Mouse (Mus musculus): ENCODE measurements around the gene Wiz. TPM values are rescaled to one million over a fixed set of nuclear protein-coding genes. Genes with fewer than 3 reads are reported as not detected.

Gene Wiz
- polyA plus RNA-seq, 1 experiment from 2014 or later, result 17.5 TPM

DNA sequence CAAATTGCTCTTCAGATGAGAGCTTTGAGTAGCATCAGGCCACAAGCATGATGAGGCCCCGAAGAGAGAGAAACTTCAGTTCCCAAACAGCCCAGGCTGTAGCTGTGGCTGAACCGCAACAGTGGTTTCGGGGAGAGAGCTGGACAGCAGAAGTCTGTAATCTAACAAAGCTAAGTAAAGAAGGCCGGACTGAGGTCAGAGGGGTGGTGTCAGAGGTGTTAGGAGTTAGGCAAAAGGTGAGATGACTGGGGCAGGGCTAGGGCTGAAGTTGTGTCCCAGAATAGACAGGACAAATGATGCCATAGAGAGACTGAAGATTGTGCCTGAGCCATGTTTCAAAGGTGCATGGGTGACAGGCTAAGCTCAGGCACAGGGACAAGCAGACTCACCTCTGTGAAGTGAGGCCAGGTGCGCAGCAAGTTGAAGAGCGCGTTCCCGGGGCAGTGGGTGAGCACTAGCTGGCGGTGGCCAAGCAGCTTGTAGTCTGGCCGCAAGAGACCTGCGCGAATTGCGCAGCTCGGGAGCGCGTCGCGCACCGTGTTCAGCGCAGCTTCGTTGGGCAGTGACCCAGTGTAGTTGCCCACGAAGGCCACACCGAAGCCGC is 26.3 kb upstream of the Wiz start:
- no peak overlapping the region for H3K4me3 ChIP-seq (ENCODE audit: low read length)
- no peaks in the 10 kb centered on the region for H3K9me3 ChIP-seq (ENCODE audit: control insufficient read depth, low read length)
- WGBS, result 31% methylated on average over 24 of the region's 24 CpGs
- peaks cover 15% of the 10 kb centered on the region for H3K27me3 ChIP-seq (replicated peaks; ENCODE audit: control insufficient read depth, insufficient read depth, low read length)
- no peak overlapping the region for H3K9ac ChIP-seq (ENCODE audit: low read depth, low read length)
- no peaks in the 10 kb centered on the region for H3K36me3 ChIP-seq (ENCODE audit: control insufficient read depth, insufficient read depth, low read length)
- ATAC-seq, result no peak
- H3K27ac ChIP-seq (ENCODE audit: low read length), result no peak overlapping the region
- H3K4me1 ChIP-seq (ENCODE audit: control insufficient read depth, insufficient read depth, low read length), result no peaks in the 10 kb centered on the region
- H3K4me2 ChIP-seq (ENCODE audit: low read depth, low read length), result no peak overlapping the region

DNA sequence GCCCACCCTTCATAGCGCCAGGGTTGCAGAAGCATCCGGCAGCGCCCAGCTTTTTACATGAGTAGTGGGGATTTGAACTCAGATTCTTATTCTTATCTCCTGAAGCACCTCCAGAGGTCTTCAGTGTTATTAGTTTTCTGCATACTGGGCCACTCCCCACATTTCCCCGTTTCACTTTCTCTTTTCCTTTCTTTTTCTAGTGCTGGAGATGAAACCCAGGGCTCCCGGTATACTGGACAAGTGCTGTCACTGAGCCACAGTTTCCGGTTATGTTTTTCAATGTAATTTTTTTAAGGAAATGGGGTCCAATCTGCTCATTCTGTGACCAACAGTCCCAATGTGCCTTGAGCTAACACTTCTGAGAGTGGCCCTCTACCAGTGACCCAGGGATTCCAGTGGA is 22.7 kb upstream of the Wiz start:
- H3K9me3 ChIP-seq (ENCODE audit: control insufficient read depth, low read length), result no peaks in the 10 kb centered on the region
- no peak for ATAC-seq
- no peak overlapping the region for H3K4me3 ChIP-seq (ENCODE audit: low read length)
- no peaks in the 10 kb centered on the region for H3K4me1 ChIP-seq (ENCODE audit: control insufficient read depth, insufficient read depth, low read length)
- 81% methylated on average over 6 of the region's 6 CpGs for WGBS
- peaks cover 15% of the 10 kb centered on the region for H3K27me3 ChIP-seq (replicated peaks; ENCODE audit: control insufficient read depth, insufficient read depth, low read length)
- H3K36me3 ChIP-seq (ENCODE audit: control insufficient read depth, insufficient read depth, low read length), result no peaks in the 10 kb centered on the region
- H3K27ac ChIP-seq (ENCODE audit: low read length), result no peak overlapping the region
- H3K9ac ChIP-seq (ENCODE audit: low read depth, low read length), result no peak overlapping the region
- no peak overlapping the region for H3K4me2 ChIP-seq (ENCODE audit: low read depth, low read length)

DNA sequence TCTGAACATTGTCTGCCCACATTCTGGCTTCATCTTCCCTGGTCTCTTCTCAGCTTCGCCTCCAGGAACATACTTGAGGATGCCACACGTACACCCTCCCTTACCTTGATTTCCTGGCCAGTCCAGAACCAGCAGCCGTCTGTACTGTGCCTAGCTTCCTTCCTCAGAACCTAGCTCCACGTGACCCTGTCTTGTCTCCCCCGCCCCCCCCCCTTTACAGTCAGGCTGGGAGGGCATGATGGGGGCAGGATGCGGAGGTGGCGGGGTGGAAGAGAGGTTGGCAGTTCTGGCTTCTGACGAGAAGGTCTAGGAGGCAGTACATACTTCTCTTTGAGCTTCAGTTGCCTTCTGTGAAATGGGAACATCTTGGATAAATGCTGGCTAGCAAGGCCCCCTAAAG is 14.2 kb upstream of the Wiz start, which contains the start of gene Rasal3:
Rasal3 (minus strand) TSS at position 167 of the 400 bp plus-strand sequence.
- WGBS, result 72% methylated on average over 8 of the region's 8 CpGs
- H3K36me3 ChIP-seq (ENCODE audit: control insufficient read depth, insufficient read depth, low read length), result no peaks in the 10 kb centered on the region
- 0 out of 2 replicates have a peak within 1 kb of the TSS, but pooled peaks have one; percentile 8 for H3K9ac ChIP-seq (ENCODE audit: low read depth, low read length)
- no peak within 1 kb of the TSS for H3K27ac ChIP-seq (ENCODE audit: low read length)
- H3K4me2 ChIP-seq (ENCODE audit: low read depth, low read length), result no peak within 1 kb of the TSS
- no peaks in the 10 kb centered on the region for H3K4me1 ChIP-seq (ENCODE audit: control insufficient read depth, insufficient read depth, low read length)
- ATAC-seq, result no peak
- H3K9me3 ChIP-seq (ENCODE audit: control insufficient read depth, low read length), result no peaks in the 10 kb centered on the region
- H3K4me3 ChIP-seq (ENCODE audit: low read length), result peak within 1 kb of the TSS; percentile 14; the same call in 1 of the 2 replicates
- no peaks in the 10 kb centered on the region; the same call in 1 of the 2 replicates for H3K27me3 ChIP-seq (replicated peaks; ENCODE audit: control insufficient read depth, insufficient read depth, low read length)

DNA sequence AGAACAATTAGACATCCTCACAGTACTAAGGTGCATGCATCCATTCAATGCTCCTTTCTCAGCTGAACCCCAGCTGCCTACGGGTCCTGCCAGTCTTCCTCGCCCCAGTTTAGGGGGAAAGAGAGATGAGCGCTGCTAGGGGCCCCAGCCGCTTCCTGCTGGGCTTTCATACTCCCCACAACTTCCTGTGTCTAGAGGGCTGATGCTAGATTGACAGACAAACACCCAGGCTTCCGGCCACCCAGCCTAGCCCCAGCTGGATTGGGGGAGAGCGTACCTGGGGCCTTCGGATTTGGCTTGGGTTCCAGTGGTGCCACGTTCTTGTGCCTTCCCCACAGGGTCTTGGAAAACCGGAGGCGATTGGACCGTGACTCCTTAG is 13.5 kb upstream of the Wiz start:
- no peaks in the 10 kb centered on the region for H3K4me1 ChIP-seq (ENCODE audit: control insufficient read depth, insufficient read depth, low read length)
- H3K4me2 ChIP-seq (ENCODE audit: low read depth, low read length), result no peak overlapping the region
- H3K36me3 ChIP-seq (ENCODE audit: control insufficient read depth, insufficient read depth, low read length), result no peaks in the 10 kb centered on the region
- no peak for ATAC-seq
- H3K9ac ChIP-seq (ENCODE audit: low read depth, low read length), result 0 out of 2 replicates have a peak overlapping the region, but pooled peaks have one; percentile 8
- no peak overlapping the region for H3K27ac ChIP-seq (ENCODE audit: low read length)
- H3K9me3 ChIP-seq (ENCODE audit: control insufficient read depth, low read length), result no peaks in the 10 kb centered on the region
- peak overlapping the region; percentile 14; the same call in 1 of the 2 replicates for H3K4me3 ChIP-seq (ENCODE audit: low read length)
- H3K27me3 ChIP-seq (replicated peaks; ENCODE audit: control insufficient read depth, insufficient read depth, low read length), result peaks cover 5% of the 10 kb centered on the region
- 65% methylated on average over 11 of the region's 11 CpGs for WGBS

DNA sequence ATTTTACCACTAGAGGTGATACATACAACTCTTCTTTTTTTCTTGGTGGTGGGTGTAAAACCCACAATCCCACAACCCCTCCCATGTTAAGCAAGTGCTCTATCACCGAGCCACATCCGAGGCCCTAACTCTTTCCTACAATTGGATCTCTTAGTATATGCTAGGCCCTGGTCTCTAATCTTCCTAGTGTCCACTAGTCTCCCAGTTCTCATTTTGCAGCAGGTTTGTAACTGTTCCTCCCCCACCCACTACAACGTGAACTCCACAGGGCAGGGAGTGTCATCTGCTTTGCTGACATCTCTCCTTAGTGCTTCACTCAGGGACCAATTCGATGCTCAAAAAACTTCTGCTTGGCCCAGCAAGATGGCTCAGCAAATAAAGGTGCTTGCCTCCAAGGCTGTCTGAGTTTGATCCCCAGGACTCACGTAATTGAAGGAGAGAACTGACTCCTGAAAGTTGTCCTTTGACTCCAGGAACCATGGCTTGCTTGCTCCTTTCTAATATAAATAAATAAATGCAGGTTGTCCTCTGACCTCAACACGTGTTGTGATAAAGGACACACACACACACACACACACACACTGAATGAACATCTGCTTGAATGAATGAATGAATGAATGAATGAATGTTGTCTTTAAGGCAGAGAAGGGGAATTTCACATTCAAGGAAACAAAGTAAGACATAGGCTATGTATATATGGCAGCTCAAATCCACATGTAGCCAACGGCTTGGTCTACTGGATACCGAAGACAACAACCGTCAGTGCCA is 13.0 kb upstream of the Wiz start:
- no peaks in the 10 kb centered on the region for H3K4me1 ChIP-seq (ENCODE audit: control insufficient read depth, insufficient read depth, low read length)

DNA sequence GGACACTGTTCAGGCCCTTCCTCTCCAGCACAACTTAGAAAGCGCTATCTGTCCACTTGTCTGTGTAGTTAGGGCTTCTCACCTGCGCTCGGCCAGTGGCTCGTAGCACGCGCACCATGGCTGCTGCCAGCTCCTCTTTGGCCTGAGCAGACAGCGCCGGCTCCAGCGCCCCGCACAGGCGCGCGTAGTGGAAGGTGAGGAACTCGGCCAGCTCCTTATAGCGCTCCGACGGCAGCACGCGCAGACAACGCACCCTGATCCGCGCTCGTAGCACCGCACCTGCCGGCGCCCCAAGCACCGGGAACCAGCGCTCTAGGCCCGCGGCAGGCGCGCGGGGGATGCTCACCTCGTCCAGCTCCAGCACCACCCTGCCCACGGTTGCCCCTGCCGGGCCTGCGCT is 7.0 kb upstream of the Wiz start:
- Histone ChIP-seq H3K9ac (ENCODE audit: low read depth, low read length) (no peak overlapping the region), H3K27me3 (replicated peaks; ENCODE audit: control insufficient read depth, insufficient read depth, low read length) (peaks cover 54% of the 10 kb centered on the region), H3K4me3 (ENCODE audit: low read length) (peak overlapping the region; percentile 6; the same call in 1 of the 2 replicates), H3K36me3 (ENCODE audit: control insufficient read depth, insufficient read depth, low read length) (no peaks in the 10 kb centered on the region), H3K4me2 (ENCODE audit: low read depth, low read length) (peak overlapping the region; percentile 23; the same call in 1 of the 2 replicates), H3K9me3 (ENCODE audit: control insufficient read depth, low read length) (no peaks in the 10 kb centered on the region), H3K4me1 (ENCODE audit: control insufficient read depth, insufficient read depth, low read length) (peaks cover 6% of the 10 kb centered on the region), H3K27ac (ENCODE audit: low read length) (no peak overlapping the region)
- WGBS, result 2% methylated on average over 36 of the region's 37 CpGs
- no peak for ATAC-seq

More for the DNA sequence above, 13.0 kb upstream of the Wiz start:
- Histone ChIP-seq H3K27ac (ENCODE audit: low read length) (no peak overlapping the region), H3K9ac (ENCODE audit: low read depth, low read length) (no peak overlapping the region), H3K4me2 (ENCODE audit: low read depth, low read length) (no peak overlapping the region), H3K27me3 (replicated peaks; ENCODE audit: control insufficient read depth, insufficient read depth, low read length) (peaks cover 11% of the 10 kb centered on the region), H3K9me3 (ENCODE audit: control insufficient read depth, low read length) (no peaks in the 10 kb centered on the region), H3K36me3 (ENCODE audit: control insufficient read depth, insufficient read depth, low read length) (no peaks in the 10 kb centered on the region), H3K4me3 (ENCODE audit: low read length) (no peak overlapping the region)
- WGBS, result 79% methylated on average over 9 of the region's 9 CpGs
- ATAC-seq, result no peak

DNA sequence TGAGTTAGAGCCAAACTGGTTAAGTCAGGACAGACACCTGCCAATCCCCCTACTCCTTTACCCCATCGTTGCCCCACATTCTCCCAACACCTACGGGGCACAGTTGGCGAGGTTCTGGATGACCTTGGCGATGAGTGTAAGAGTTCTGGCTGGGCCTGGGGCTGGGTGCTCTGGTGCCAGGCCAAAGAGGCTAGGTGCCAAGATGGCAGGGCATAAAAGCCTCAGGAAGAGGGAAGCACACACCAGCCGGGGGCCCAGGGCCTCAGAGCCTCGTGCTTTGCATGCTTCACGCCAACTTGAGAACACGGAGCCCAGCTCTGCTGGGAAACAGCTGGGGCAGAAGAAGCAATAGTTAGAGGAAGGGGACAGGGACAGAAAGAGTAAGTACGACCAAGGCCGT is 4.7 kb upstream of the Wiz start:
- no peak overlapping the region for H3K27ac ChIP-seq (ENCODE audit: low read length)
- ATAC-seq, result no peak
- H3K27me3 ChIP-seq (replicated peaks; ENCODE audit: control insufficient read depth, insufficient read depth, low read length), result peaks cover 59% of the 10 kb centered on the region
- H3K4me1 ChIP-seq (ENCODE audit: control insufficient read depth, insufficient read depth, low read length), result peaks cover 6% of the 10 kb centered on the region
- 87% methylated on average over 10 of the region's 10 CpGs for WGBS
- H3K4me3 ChIP-seq (ENCODE audit: low read length), result no peak overlapping the region
- H3K9me3 ChIP-seq (ENCODE audit: control insufficient read depth, low read length), result no peaks in the 10 kb centered on the region
- no peak overlapping the region for H3K9ac ChIP-seq (ENCODE audit: low read depth, low read length)
- no peaks in the 10 kb centered on the region for H3K36me3 ChIP-seq (ENCODE audit: control insufficient read depth, insufficient read depth, low read length)
- H3K4me2 ChIP-seq (ENCODE audit: low read depth, low read length), result no peak overlapping the region

DNA sequence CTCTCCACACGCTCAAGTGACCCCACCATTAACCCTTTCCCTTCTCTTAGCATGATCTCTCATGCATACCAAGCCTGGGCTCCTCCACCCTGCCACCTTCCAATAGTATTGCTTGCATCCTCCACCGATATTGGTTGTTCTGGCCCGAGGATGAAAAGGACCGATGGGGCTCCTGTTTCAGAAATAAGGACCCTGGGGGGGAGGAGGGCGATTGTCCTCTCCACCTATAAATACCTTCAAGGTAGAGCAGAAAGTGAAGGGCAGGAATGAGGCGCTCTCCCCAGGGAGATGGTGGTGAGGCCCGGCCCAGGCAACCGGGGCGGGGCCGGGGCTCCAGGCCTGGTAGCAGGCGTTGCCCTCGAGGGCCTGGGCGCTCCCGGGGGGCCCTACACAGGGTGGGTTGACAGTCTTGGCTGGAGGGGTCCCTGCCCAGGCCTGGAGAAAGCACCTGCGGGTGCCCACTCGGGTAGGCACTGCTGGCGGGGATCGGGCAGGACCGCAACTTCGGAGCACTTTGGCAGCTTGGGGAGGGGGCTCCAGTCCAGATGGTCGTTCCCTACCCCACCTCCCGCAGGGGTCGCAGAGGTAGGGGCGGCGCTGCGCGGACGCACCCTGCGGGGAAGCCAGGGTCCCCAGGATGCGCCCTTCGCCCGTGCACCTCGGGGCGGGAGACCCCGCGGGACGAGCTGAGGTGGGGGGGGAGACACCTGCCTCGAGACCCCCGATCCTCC is 704 bp downstream of the Wiz start:
- Histone ChIP-seq H3K27ac (ENCODE audit: low read length) (peak overlapping the region; percentile 81), H3K9ac (ENCODE audit: low read depth, low read length) (peak overlapping the region; percentile 84), H3K4me1 (ENCODE audit: control insufficient read depth, insufficient read depth, low read length) (peaks cover 8% of the 10 kb centered on the region), H3K9me3 (ENCODE audit: control insufficient read depth, low read length) (no peaks in the 10 kb centered on the region), H3K4me3 (ENCODE audit: low read length) (peak overlapping the region; percentile 75), H3K27me3 (replicated peaks; ENCODE audit: control insufficient read depth, insufficient read depth, low read length) (peaks cover 17% of the 10 kb centered on the region), H3K36me3 (ENCODE audit: control insufficient read depth, insufficient read depth, low read length) (no peaks in the 10 kb centered on the region; the same call in 1 of the 2 replicates), H3K4me2 (ENCODE audit: low read depth, low read length) (peak overlapping the region; percentile 94)
- WGBS, result under 1% methylated on average over 31 of the region's 39 CpGs
- peak; percentile 76 for ATAC-seq

DNA sequence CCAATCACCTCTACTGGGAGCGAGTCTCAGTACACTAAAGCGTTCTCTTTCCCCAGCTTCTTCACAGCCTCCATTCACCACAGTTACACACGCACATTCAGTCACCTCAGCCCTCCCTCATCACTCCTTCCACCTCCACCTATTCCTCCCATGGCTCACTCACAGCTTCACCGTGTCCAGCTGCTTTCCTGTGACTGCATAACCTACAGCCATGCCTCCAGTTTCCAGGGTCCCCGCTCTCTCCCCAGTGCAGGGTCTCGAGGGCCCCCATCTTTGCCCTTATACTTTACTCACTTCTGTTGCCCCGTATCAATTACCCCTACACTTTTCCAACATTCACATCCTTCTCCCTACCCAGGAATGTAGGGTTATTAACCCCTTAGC is 1.3 kb downstream of the Wiz start:
- Histone ChIP-seq H3K27me3 (replicated peaks; ENCODE audit: control insufficient read depth, insufficient read depth, low read length) (peaks cover 17% of the 10 kb centered on the region), H3K4me3 (ENCODE audit: low read length) (peak overlapping the region; percentile 75), H3K36me3 (ENCODE audit: control insufficient read depth, insufficient read depth, low read length) (no peaks in the 10 kb centered on the region; the same call in 1 of the 2 replicates), H3K4me2 (ENCODE audit: low read depth, low read length) (peak overlapping the region; percentile 94), H3K27ac (ENCODE audit: low read length) (no peak overlapping the region), H3K9ac (ENCODE audit: low read depth, low read length) (peak overlapping the region; percentile 84; the same call in 1 of the 2 replicates), H3K4me1 (ENCODE audit: control insufficient read depth, insufficient read depth, low read length) (peaks cover 8% of the 10 kb centered on the region), H3K9me3 (ENCODE audit: control insufficient read depth, low read length) (no peaks in the 10 kb centered on the region)
- ATAC-seq, result no peak
- 39% methylated on average over 7 of the region's 7 CpGs for WGBS

All from intestine, embryonic 16.5 days (tissue).